Mouse (Mus musculus): Measurements from ENCODE around the gene Vmn1r7. TPM values are rescaled to one million over a fixed set of nuclear protein-coding genes. Genes with fewer than 3 reads are reported as not detected.
"Not testable (repeated sequence)": the region's sequence is repeated elsewhere in the genome, so short reads cannot be mapped to it uniquely, and the experiment has no call there.

The Vmn1r7 gene
- polyA plus RNA-seq (2015; fragmentation: Nextera tagmentation; extraction: Ambion mirVana), result not detected in 2 replicates

- not testable (repeated sequence) for ATAC-seq (replicated peaks; ENCODE audit: insufficient number of reproducible peaks, insufficient read depth, low FRiP score, low read depth); H3K4me2 ChIP-seq
- WGBS, result 71% methylated on average over 2 of the region's 2 CpGs
Observed at GRCm38 (mm10) chr6:57025224-57025623, at the start of gene Vmn1r7. Gene Vmn1r7 (minus strand): TSS chr6:57025324.

DNA sequence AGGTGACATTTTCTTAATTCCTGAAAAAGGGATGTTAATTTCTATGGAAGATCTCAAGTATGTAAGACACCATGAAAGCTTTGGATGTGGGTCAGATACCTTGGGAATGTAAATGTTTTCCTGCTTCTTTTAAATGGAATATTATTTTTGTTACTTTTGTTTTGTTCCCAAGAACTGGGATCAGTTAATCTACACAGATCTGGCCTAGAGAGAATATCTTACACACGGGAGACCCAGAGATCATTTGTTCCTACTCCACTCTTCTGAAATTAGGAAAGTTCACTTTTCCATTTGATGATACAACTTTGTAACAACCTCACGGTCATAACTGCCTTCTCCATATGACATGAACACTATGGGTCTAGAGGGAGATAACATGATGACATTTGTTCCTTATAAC lies 41.4 kb upstream of the Vmn1r7 start, which contains the start of gene Vmn1r9:
TSS of gene Vmn1r9 (plus strand) at position 301 of the 400 bp plus-strand sequence.
- Histone ChIP-seq H3K4me3 (no peak within 1 kb of the TSS), H3K4me2 (no peak within 1 kb of the TSS), H3K4me1 (replicated peaks) (no peaks in the 10 kb centered on the region), H3K27me3 (no peaks in the 10 kb centered on the region), H3K9ac (no peak within 1 kb of the TSS), H3K27ac (no peak within 1 kb of the TSS), H3K36me3 (no peaks in the 10 kb centered on the region), H3K9me3 (replicated peaks) (no peaks in the 10 kb centered on the region)
- no peak for ATAC-seq (replicated peaks; ENCODE audit: insufficient number of reproducible peaks, insufficient read depth, low FRiP score, low read depth)
- 75% methylated on average over 2 of the region's 2 CpGs for WGBS

More at GRCm38 (mm10) chr6:57025224-57025623, at the start of gene Vmn1r7:
- not testable (repeated sequence) for H3K9me3 ChIP-seq (replicated peaks); H3K36me3 ChIP-seq; H3K4me1 ChIP-seq (replicated peaks); H3K4me3 ChIP-seq; H3K27me3 ChIP-seq; H3K27ac ChIP-seq; H3K9ac ChIP-seq

- no peak overlapping the region for H3K4me2 ChIP-seq
- H3K36me3 ChIP-seq, result no peaks in the 10 kb centered on the region
- no peaks in the 10 kb centered on the region for H3K9me3 ChIP-seq (replicated peaks)
- H3K4me3 ChIP-seq, result no peak overlapping the region
- H3K27ac ChIP-seq, result no peak overlapping the region
- ATAC-seq (replicated peaks; ENCODE audit: insufficient number of reproducible peaks, insufficient read depth, low FRiP score, low read depth), result no peak
- H3K9ac ChIP-seq, result no peak overlapping the region
- no peaks in the 10 kb centered on the region for H3K4me1 ChIP-seq (replicated peaks)
- no peaks in the 10 kb centered on the region for H3K27me3 ChIP-seq
Observed at GRCm38 (mm10) chr6:57063730-57064129, 38.6 kb upstream of the Vmn1r7 start.

DNA sequence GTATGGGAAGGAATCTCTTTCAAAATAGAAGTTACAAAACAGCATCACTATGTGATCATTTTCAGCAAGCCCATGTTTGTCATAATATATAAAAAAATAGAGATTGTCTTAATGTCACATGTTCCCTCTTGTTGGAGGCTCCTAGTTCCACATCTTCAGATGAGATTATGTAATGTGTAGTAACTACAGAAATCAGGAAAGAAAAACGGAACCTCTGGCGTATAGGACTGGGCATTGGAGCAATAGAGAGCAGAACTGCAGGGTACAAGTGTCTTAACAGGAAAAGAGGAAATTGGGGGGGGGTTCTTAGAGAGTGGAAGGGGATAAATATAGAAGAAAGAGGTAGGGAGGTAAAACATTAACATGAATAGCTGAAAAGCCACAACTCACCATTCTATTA lies 9.6 kb upstream of the Vmn1r7 start:
- no peaks in the 10 kb centered on the region for H3K36me3 ChIP-seq
- H3K4me3 ChIP-seq, result no peak overlapping the region
- no peak overlapping the region for H3K4me2 ChIP-seq
- H3K9ac ChIP-seq, result no peak overlapping the region
- ATAC-seq (replicated peaks; ENCODE audit: insufficient number of reproducible peaks, insufficient read depth, low FRiP score, low read depth), result no peak
- WGBS, result 65% methylated on average over 2 of the region's 2 CpGs
- no peaks in the 10 kb centered on the region for H3K4me1 ChIP-seq (replicated peaks)
- H3K27me3 ChIP-seq, result no peaks in the 10 kb centered on the region
- H3K27ac ChIP-seq, result no peak overlapping the region
- no peaks in the 10 kb centered on the region for H3K9me3 ChIP-seq (replicated peaks)

DNA sequence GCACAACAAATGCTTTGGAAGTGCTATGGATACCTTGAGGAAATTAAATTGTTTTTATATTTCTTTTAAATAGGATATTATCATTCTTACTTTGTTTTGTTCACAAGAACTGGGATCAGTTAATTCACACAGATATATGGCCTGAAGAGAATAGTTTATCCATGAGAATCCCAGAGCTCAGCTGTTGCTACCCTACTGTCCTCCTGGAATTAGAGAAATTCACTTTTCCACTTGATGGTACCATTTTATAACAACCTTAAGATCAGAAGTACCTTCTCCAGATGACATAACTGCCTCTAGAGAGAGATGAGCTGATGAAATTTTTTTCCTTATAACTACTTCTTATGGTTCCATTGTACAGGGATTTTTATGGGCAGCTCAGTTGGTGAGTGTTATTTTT lies 6.9 kb upstream of the Vmn1r7 start, which contains the start of gene Vmn1r8:
TSS of gene Vmn1r8 (plus strand) at position 301 of the 400 bp plus-strand sequence.
- Histone ChIP-seq H3K27ac (no peak within 1 kb of the TSS), H3K4me2 (no peak within 1 kb of the TSS), H3K9me3 (replicated peaks) (no peaks in the 10 kb centered on the region), H3K9ac (no peak within 1 kb of the TSS), H3K4me3 (no peak within 1 kb of the TSS), H3K36me3 (no peaks in the 10 kb centered on the region), H3K4me1 (replicated peaks) (no peaks in the 10 kb centered on the region), H3K27me3 (no peaks in the 10 kb centered on the region)
- no peak for ATAC-seq (replicated peaks; ENCODE audit: insufficient number of reproducible peaks, insufficient read depth, low FRiP score, low read depth)

- no peak for ATAC-seq (replicated peaks; ENCODE audit: insufficient number of reproducible peaks, insufficient read depth, low FRiP score, low read depth)
- Histone ChIP-seq H3K27ac (no peak within 1 kb of the TSS), H3K9me3 (replicated peaks) (no peaks in the 10 kb centered on the region), H3K4me2 (no peak within 1 kb of the TSS), H3K4me3 (no peak within 1 kb of the TSS), H3K27me3 (no peaks in the 10 kb centered on the region), H3K36me3 (no peaks in the 10 kb centered on the region), H3K9ac (no peak within 1 kb of the TSS), H3K4me1 (replicated peaks) (no peaks in the 10 kb centered on the region)
- WGBS, result 64% methylated on average over 2 of the region's 2 CpGs
Observed at GRCm38 (mm10) chr6:56996943-56997342, 28.2 kb downstream of the Vmn1r7 start, which contains the start of gene Vmn1r6. Gene Vmn1r6 (plus strand): TSS chr6:56997243.

Other genes starting within 250 kb of the Vmn1r7 start
- 22.8 and 31.2 TPM in 2 replicates for gene Kbtbd2, start 227.5 kb downstream of the Vmn1r7 start, polyA plus RNA-seq (2015; fragmentation: Nextera tagmentation; extraction: Ambion mirVana)
- 129 and 161 TPM in 2 replicates for gene Fkbp9, start 193.3 kb downstream of the Vmn1r7 start, polyA plus RNA-seq (2015; fragmentation: Nextera tagmentation; extraction: Ambion mirVana)
- 64.4 and 71.7 TPM in 2 replicates for gene Nt5c3, start 101.4 kb downstream of the Vmn1r7 start, polyA plus RNA-seq (2015; fragmentation: Nextera tagmentation; extraction: Ambion mirVana)
- 0.10 and 0.21 TPM in 2 replicates for gene Vmn1r4, start 101.3 kb downstream of the Vmn1r7 start, polyA plus RNA-seq (2015; fragmentation: Nextera tagmentation; extraction: Ambion mirVana)
- gene Vmn1r5, start 55.1 kb downstream of the Vmn1r7 start, polyA plus RNA-seq (2015; fragmentation: Nextera tagmentation; extraction: Ambion mirVana), result not detected in 2 replicates
- not detected in 2 replicates for gene Vmn1r6, start 28.1 kb downstream of the Vmn1r7 start, polyA plus RNA-seq (2015; fragmentation: Nextera tagmentation; extraction: Ambion mirVana)
- gene Vmn1r8, start 7.0 kb upstream of the Vmn1r7 start, polyA plus RNA-seq (2015; fragmentation: Nextera tagmentation; extraction: Ambion mirVana), result not detected in 2 replicates
- gene Vmn1r9, start 41.5 kb upstream of the Vmn1r7 start, polyA plus RNA-seq (2015; fragmentation: Nextera tagmentation; extraction: Ambion mirVana), result not detected in 2 replicates
- gene Vmn1r10, start 84.1 kb upstream of the Vmn1r7 start, polyA plus RNA-seq (2015; fragmentation: Nextera tagmentation; extraction: Ambion mirVana), result not detected in 2 replicates
- gene Vmn1r11, start 108.1 kb upstream of the Vmn1r7 start, polyA plus RNA-seq (2015; fragmentation: Nextera tagmentation; extraction: Ambion mirVana), result not detected in 2 replicates
- gene Vmn1r12, start 131.6 kb upstream of the Vmn1r7 start, polyA plus RNA-seq (2015; fragmentation: Nextera tagmentation; extraction: Ambion mirVana), result not detected in 2 replicates
- gene Vmn1r13, start 178.0 kb upstream of the Vmn1r7 start, polyA plus RNA-seq (2015; fragmentation: Nextera tagmentation; extraction: Ambion mirVana), result not detected in 2 replicates
- not detected in 2 replicates for gene Vmn1r14, start 206.4 kb upstream of the Vmn1r7 start, polyA plus RNA-seq (2015; fragmentation: Nextera tagmentation; extraction: Ambion mirVana)
- gene Vmn1r15, start 232.6 kb upstream of the Vmn1r7 start, polyA plus RNA-seq (2015; fragmentation: Nextera tagmentation; extraction: Ambion mirVana), result not detected in 2 replicates

All from heart, embryonic 15.5 days (tissue).